Mouse (Mus musculus): Measurements from ENCODE around the gene Arl2bp. TPM values are rescaled to one million over a fixed set of nuclear protein-coding genes. Genes with fewer than 3 reads are reported as not detected.

The Arl2bp gene
- polyA plus RNA-seq, 1 experiment from 2014 or later: 254 TPM

DNA sequence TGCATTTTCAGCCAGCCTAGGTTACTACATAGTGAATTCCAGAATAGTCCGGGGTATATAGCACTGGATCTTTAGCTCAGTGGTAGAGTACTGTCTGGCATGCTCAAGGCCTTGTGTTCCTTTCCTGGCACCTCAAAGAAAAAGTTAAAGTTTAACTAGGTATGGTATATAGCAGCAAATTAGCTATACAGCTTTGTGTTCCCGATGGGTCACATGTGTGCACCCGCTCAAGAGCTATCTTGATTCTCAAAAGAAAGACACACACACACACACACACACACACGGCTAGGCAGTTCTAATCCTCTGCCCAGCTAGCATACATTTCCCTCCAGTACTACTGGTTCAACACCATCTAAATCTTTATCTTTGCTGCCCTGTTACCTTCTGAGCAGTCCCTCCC is 6.0 kb upstream of the Arl2bp start:
- Histone ChIP-seq H3K4me1 (no peaks in the 10 kb centered on the region), H3K9me3 (replicated peaks) (no peaks in the 10 kb centered on the region), H3K36me3 (ENCODE audit: poor library complexity, severe bottlenecking) (peaks cover 46% of the 10 kb centered on the region), H3K27ac (no peak overlapping the region), H3K4me2 (no peak overlapping the region), H3K9ac (no peak overlapping the region), H3K27me3 (no peaks in the 10 kb centered on the region), H3K4me3 (no peak overlapping the region)
- no peak for ATAC-seq
- WGBS: 92% methylated on average over 4 of the region's 4 CpGs

DNA sequence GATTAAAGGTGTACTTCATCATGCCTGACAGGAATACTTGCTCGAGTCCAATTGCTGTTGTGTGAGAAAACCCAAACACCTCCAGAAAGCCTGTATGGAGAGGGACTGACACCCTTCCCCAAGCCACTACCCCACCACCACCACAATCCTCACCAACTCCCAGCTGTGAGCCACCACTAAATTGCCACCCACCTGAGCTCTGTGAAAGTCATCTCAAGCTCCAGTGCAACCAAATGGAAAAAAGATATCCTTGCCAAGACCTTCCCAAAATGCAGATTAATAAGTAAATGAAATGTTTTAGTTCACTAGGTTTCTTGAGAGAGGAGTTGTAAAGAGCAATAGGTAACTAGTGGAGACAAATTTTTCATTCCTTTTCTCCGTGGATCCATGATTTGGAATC is 1.7 kb upstream of the Arl2bp start:
- no peak for ATAC-seq
- no peak overlapping the region for H3K4me2 ChIP-seq
- peaks cover 15% of the 10 kb centered on the region for H3K4me1 ChIP-seq
- WGBS: 83% methylated on average over 2 of the region's 2 CpGs
- H3K9ac ChIP-seq: no peak overlapping the region
- H3K36me3 ChIP-seq (ENCODE audit: poor library complexity, severe bottlenecking): peaks cover 26% of the 10 kb centered on the region
- no peak overlapping the region for H3K27ac ChIP-seq
- no peak overlapping the region for H3K4me3 ChIP-seq
- H3K9me3 ChIP-seq (replicated peaks): no peaks in the 10 kb centered on the region
- H3K27me3 ChIP-seq: no peaks in the 10 kb centered on the region

DNA sequence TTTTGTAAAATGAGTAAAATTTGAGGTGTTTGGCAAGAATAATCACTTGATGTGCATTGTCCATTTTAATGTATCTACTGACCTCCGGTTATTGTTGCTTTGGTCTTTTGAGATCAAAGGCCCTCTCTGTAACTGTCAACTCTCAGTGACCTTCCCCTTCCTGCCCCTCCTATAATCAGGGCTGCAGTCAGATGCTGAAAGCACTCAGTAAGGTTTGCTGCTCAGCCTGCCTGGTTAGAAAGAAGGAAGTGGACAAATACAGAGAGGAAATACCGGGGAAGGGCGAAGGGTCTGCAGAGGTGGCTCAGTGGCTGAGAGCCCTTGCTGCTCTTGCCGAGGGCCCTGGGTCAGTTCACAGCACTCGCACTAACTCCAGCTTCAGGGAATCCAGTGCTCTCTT is 8.0 kb downstream of the Arl2bp start:
- H3K9me3 ChIP-seq (replicated peaks): no peaks in the 10 kb centered on the region
- H3K9ac ChIP-seq: no peak overlapping the region
- no peak overlapping the region for H3K4me2 ChIP-seq
- H3K27ac ChIP-seq: no peak overlapping the region
- H3K4me3 ChIP-seq: no peak overlapping the region
- no peaks in the 10 kb centered on the region for H3K27me3 ChIP-seq
- 93% methylated on average over 5 of the region's 5 CpGs for WGBS
- peaks cover 62% of the 10 kb centered on the region for H3K36me3 ChIP-seq (ENCODE audit: poor library complexity, severe bottlenecking)
- ATAC-seq: no peak
- H3K4me1 ChIP-seq: peaks cover 11% of the 10 kb centered on the region

DNA sequence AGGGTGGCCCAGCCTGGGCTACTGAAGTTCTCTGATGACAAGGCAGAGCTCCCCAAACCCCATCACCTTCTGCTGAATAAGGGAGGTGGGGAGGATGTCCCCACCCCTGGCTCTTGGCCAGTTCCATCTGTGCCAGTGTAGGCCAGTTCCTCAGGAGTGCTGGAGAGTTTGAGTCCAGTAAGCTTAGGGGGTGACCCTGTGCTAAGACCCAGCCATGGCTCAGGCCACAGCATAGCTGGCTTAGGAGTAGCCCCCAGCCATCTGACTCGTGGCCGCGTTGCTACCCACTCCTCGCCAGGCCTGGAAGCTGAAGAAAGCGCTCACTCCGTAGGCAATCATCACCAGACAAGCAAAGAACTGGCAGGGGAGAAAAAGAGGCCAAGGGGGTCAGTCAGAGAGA is 9.5 kb downstream of the Arl2bp start:
- no peaks in the 10 kb centered on the region for H3K27me3 ChIP-seq
- no peak overlapping the region for H3K27ac ChIP-seq
- 0 out of 2 replicates have a peak, but pooled peaks have one; percentile 29 for ATAC-seq
- H3K9me3 ChIP-seq (replicated peaks): no peaks in the 10 kb centered on the region
- no peak overlapping the region for H3K4me2 ChIP-seq
- H3K9ac ChIP-seq: no peak overlapping the region
- H3K4me1 ChIP-seq: peaks cover 11% of the 10 kb centered on the region
- 86% methylated on average over 6 of the region's 6 CpGs for WGBS
- no peak overlapping the region for H3K4me3 ChIP-seq
- H3K36me3 ChIP-seq (ENCODE audit: poor library complexity, severe bottlenecking): peaks cover 50% of the 10 kb centered on the region

DNA sequence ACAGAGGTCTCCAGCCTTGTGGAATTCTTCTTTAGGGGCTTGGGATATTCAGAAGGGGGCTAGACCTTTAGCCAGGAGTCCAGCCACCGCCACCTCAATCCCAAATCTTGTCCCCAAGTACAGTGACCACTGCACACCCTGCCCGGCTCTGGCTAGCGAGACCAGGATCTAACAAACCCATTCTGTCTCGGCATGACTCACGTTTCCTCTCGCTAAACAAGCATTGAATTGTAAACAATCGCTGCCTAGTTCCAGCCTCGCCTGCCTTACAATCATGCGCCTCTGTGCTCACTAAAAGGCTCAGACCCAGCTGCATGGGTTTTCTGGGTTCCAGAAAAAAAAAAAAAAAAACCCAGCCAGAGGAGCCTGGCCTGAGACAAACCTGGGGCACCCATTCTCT is 12.2 kb downstream of the Arl2bp start:
- Histone ChIP-seq H3K27ac (peak overlapping the region; percentile 57), H3K27me3 (no peaks in the 10 kb centered on the region), H3K36me3 (ENCODE audit: poor library complexity, severe bottlenecking) (peaks cover 24% of the 10 kb centered on the region), H3K4me1 (peaks cover 11% of the 10 kb centered on the region), H3K4me3 (no peak overlapping the region), H3K4me2 (no peak overlapping the region), H3K9me3 (replicated peaks) (no peaks in the 10 kb centered on the region), H3K9ac (no peak overlapping the region; the same call in 1 of the 2 replicates)
- peak; percentile 51; the same call in 1 of the 2 replicates for ATAC-seq
- WGBS: 36% methylated on average over 9 of the region's 9 CpGs

DNA sequence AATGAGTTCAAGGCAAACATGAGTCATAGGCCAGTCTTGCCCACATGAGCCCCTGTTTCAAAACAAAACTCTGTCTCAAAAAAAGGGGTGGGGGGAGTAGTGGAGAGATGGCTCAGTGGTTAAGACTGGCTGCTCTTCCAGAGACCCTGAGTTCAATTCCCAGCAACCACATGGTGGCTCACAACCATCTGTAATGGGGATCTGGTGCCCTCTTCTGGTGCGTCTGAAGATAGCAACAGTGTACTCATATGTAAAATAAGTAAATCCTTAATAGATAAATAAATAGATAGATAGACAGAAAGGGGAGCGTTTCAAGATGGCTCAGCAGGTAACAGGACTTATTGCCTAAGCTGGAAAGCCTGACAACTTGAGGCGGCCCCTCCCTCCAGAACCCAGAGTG is 14.0 kb downstream of the Arl2bp start:
- no peaks in the 10 kb centered on the region for H3K9me3 ChIP-seq (replicated peaks)
- no peaks in the 10 kb centered on the region for H3K27me3 ChIP-seq
- peaks cover 9% of the 10 kb centered on the region; the same call in 1 of the 2 replicates for H3K36me3 ChIP-seq (ENCODE audit: poor library complexity, severe bottlenecking)
- 82% methylated on average over 3 of the region's 3 CpGs for WGBS
- H3K4me2 ChIP-seq: no peak overlapping the region
- H3K4me3 ChIP-seq: no peak overlapping the region
- no peak overlapping the region for H3K27ac ChIP-seq
- ATAC-seq: no peak
- no peak overlapping the region for H3K9ac ChIP-seq
- H3K4me1 ChIP-seq: peaks cover 11% of the 10 kb centered on the region

DNA sequence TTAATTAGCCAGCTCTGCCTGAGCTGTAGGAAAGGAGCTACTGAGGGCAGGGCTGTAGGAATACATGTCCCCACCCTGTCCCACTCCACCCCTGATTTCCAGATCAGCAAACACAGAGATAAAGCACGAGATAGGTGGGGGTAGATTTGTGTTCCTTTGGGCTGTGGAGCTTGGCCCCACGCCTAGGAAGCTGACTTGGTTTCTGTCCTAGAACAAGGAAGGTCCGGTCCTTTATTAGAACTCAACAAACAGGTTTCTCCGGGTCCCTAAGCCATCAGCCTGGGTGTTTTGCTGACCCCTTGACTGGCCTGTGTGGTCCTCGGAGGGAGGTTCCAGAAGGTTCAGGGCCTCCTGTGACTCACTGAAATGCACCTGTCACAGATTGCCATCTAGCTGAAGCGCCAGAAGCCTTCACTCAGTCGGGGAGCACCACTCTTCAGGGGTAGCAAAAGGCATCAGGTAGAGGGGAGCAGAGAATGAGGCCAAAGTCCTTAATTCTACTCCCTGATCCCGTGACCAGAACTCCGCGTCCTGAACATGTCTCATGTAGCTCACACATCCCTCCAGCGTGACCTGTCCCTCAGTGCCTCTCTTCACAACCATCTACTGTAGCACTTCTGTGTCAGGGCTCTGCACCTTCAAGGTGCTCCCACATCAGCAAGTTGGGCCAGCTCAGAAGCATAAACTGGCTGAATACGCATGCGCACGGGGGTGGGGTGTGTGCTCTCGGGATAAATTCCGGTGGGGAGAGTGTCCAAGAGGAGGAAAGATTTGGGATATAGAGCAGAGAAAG is 16.5 kb downstream of the Arl2bp start:
- ATAC-seq: no peak
- Histone ChIP-seq H3K4me1 (peaks cover 11% of the 10 kb centered on the region), H3K27me3 (no peaks in the 10 kb centered on the region), H3K27ac (no peak overlapping the region), H3K9me3 (replicated peaks) (no peaks in the 10 kb centered on the region), H3K4me3 (no peak overlapping the region), H3K9ac (no peak overlapping the region), H3K36me3 (ENCODE audit: poor library complexity, severe bottlenecking) (no peaks in the 10 kb centered on the region), H3K4me2 (no peak overlapping the region)
- WGBS: 84% methylated on average over 16 of the region's 16 CpGs

DNA sequence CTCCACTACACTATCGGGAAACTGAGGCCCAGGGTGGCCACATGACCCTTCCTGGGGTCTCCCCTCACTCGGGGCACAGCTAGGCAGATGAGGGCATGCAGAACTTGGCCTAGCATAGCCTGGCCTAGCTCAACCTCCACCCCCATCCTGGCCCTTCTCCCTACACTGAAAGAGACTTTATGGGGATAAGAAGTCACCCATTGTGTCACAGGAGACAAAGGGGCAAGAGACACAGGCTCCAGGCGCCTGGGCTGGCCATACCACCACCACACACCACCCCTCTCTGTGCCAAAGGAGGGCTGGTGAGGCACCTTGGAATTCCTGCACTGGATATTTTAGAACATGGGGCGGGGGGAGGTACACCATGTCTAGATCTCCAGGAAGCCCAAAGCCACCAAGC is 17.9 kb downstream of the Arl2bp start:
- no peak for ATAC-seq
- WGBS: 73% methylated on average over 4 of the region's 4 CpGs

DNA sequence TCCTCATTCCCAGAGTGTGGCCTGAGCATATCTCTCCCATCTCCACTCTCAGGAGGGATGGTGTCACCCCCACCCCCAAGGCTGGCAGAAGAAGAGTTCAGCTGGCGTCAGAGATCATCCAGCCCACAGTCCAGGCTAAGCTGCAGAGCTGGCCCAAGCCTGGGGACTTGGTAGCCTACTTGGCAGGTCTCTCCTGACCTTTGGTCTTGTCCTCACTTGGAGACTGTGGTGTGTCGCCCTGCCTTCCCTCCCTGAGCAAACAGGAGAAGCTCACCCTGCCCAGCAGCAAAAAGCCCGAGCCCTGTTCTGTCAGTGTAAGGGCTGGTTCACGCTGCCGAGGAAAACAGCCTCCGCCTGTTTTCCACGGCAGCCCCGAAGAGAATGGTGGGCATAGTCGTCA is 19.6 kb downstream of the Arl2bp start:
- H3K4me3 ChIP-seq: no peak overlapping the region
- no peak for ATAC-seq
- 78% methylated on average over 9 of the region's 9 CpGs for WGBS

More for the DNA sequence above, 17.9 kb downstream of the Arl2bp start:
- Histone ChIP-seq H3K4me1 (no peaks in the 10 kb centered on the region), H3K27me3 (no peaks in the 10 kb centered on the region), H3K4me3 (no peak overlapping the region), H3K9me3 (replicated peaks) (no peaks in the 10 kb centered on the region), H3K4me2 (no peak overlapping the region), H3K9ac (no peak overlapping the region), H3K36me3 (ENCODE audit: poor library complexity, severe bottlenecking) (no peaks in the 10 kb centered on the region), H3K27ac (no peak overlapping the region)

DNA sequence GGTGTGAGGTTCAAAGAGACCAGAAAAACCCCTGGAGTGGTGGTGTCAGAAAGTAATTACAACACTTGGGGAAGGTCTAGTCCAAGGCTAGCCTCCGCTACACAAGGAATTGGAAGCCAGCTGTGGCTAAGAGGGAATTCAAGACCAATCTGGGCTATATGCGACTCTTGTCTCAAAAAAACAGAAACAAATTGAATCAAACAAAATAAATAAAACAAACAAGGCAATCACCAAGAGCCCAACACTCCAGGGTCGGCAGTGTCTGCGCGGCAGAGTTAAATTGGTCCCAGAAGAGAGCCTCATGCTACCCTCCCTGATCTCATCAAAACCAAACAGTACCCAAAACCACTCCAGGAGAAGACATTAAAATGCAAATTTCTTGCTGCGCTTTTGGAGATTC is 28.3 kb downstream of the Arl2bp start:
- H3K4me1 ChIP-seq: peaks cover 18% of the 10 kb centered on the region
- H3K36me3 ChIP-seq (ENCODE audit: poor library complexity, severe bottlenecking): no peaks in the 10 kb centered on the region
- ATAC-seq: no peak
- H3K27ac ChIP-seq: no peak overlapping the region
- peaks cover 56% of the 10 kb centered on the region for H3K27me3 ChIP-seq
- no peak overlapping the region for H3K9ac ChIP-seq
- H3K9me3 ChIP-seq (replicated peaks): no peaks in the 10 kb centered on the region
- WGBS: 4% methylated on average over 6 of the region's 6 CpGs
- H3K4me3 ChIP-seq: no peak overlapping the region
- peak overlapping the region; percentile 76 for H3K4me2 ChIP-seq

More for the DNA sequence above, 19.6 kb downstream of the Arl2bp start:
- H3K4me1 ChIP-seq: no peaks in the 10 kb centered on the region
- H3K27me3 ChIP-seq: no peaks in the 10 kb centered on the region
- H3K4me2 ChIP-seq: no peak overlapping the region
- no peak overlapping the region for H3K9ac ChIP-seq
- no peaks in the 10 kb centered on the region for H3K9me3 ChIP-seq (replicated peaks)
- no peak overlapping the region for H3K27ac ChIP-seq
- H3K36me3 ChIP-seq (ENCODE audit: poor library complexity, severe bottlenecking): no peaks in the 10 kb centered on the region

DNA sequence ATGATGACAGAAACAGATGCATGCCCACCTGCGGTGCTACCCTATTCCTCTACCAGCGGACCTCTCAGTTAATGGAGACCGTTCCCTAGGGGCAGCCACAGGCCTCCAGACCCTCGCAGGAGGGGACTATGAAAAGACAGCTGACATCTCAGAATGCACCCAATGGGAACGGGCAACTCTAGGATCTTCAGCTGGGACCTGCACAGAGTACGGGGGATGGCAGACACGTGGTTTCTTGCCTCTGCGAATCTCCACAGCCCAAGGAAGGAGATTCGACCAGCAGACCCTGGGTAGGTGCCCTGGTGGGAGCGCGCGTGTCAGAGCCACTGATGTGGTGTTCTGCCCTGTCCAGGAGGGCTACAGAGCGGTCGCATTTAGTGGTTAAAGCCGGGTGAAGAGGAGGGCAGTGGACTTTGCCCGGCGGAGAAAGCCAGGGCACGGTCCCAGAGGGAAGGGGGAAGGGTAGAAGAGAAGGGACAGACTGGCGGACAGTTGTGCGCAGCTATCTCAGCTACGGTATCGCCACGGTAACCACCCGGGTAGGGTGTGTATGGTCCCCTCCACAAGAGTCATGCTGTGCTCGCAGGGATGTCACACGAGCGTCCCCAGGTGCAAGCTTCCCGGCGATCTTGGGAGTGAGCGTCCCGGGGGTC is 29.1 kb downstream of the Arl2bp start:
- Histone ChIP-seq H3K27ac (no peak overlapping the region), H3K4me3 (peak overlapping the region; percentile 44), H3K4me2 (peak overlapping the region; percentile 76), H3K27me3 (peaks cover 56% of the 10 kb centered on the region), H3K4me1 (peaks cover 18% of the 10 kb centered on the region), H3K36me3 (ENCODE audit: poor library complexity, severe bottlenecking) (no peaks in the 10 kb centered on the region), H3K9me3 (replicated peaks) (no peaks in the 10 kb centered on the region), H3K9ac (peak overlapping the region; percentile 54)
- ATAC-seq: peak; percentile 54; the same call in 1 of the 2 replicates
- WGBS: 0% methylated on average over 31 of the region's 31 CpGs

DNA sequence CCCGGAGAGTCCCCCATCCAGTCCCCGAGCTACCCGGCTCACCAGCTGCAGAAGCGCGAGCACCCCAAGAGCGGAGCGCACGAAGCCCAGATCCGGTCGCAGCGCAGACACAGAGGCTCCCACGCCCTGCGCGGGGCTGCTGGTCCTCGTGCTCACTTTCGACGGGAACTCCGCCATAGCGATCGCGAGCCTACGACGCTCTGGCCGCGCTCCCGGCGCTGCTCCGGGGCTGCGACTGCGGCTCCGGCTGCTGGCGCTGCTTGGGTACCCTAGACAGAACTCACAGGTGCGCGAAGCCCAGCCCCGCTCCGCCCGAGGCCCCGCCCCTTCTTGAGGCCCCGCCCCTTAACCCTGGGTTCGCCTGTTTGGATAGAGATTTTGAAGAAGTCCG is 29.6 kb downstream of the Arl2bp start, which contains the start of gene Pllp:
Gene Pllp, minus strand, starts transcription at position 285 of the 391 bp plus-strand sequence.
- 2% methylated on average over 41 of the region's 41 CpGs for WGBS
- Histone ChIP-seq H3K4me1 (peaks cover 18% of the 10 kb centered on the region), H3K36me3 (ENCODE audit: poor library complexity, severe bottlenecking) (no peaks in the 10 kb centered on the region), H3K4me3 (peak within 1 kb of the TSS; percentile 44), H3K9ac (peak within 1 kb of the TSS; percentile 54), H3K27me3 (peaks cover 56% of the 10 kb centered on the region), H3K27ac (no peak within 1 kb of the TSS), H3K9me3 (replicated peaks) (no peaks in the 10 kb centered on the region), H3K4me2 (peak within 1 kb of the TSS; percentile 76)
- peak; percentile 46; the same call in 1 of the 2 replicates for ATAC-seq

Measured in forebrain, embryonic 13.5 days (tissue).